Mouse (Mus musculus): Measurements from ENCODE around the gene Kcnj2. TPM values are rescaled to one million over a fixed set of nuclear protein-coding genes. Genes with fewer than 3 reads are reported as not detected.

Gene Kcnj2
- polyA plus RNA-seq (2015; fragmentation: Nextera tagmentation; extraction: Ambion mirVana): 1.6 TPM in 2 replicates

DNA sequence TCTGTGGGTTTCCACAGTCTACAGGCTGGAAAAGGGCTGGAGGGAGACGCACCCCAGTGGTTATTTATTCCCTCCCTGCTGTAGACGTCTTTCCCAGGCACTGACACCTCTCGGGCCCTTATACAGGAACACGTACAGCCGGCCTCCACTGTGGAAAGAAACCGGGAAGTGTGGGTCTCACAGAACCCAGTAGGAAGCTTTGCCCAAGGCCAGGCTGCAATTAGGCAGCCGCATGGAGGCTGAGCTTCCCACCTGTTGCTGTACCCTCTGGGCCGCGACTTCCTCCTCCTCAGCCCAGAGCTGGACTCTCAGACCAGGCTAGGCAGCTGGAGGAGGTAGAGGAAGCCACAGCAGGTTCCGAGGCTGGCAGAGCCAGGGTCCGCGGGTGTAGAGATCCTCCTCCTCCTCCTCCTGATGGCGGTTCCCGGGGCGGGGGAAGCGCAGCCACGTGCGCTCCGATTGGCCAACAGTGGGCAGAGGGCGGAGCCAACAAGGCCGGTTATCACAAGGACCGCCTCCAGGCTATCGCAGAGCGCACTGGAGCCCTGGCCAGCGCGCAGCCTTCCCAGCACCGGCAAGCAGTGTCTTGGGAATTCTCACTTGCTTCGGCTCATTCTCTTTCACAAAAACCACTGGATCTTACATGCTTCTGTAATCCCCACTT lies at the start of gene Kcnj2:
TSS of gene Kcnj2 (plus strand) at position 530 of the 664 bp plus-strand sequence.
- 0% methylated on average over 28 of the region's 28 CpGs for WGBS
- Histone ChIP-seq H3K9ac (replicated peaks; ENCODE audit: low read length) (peak within 1 kb of the TSS; percentile 74), H3K4me1 (ENCODE audit: insufficient read depth, low read length) (peaks cover 7% of the 10 kb centered on the region; the same call in 1 of the 2 replicates), H3K36me3 (ENCODE audit: insufficient read depth, low read length) (no peaks in the 10 kb centered on the region), H3K4me3 (ENCODE audit: low read length) (peak within 1 kb of the TSS; percentile 65), H3K9me3 (ENCODE audit: low read length) (no peaks in the 10 kb centered on the region), H3K4me2 (replicated peaks; ENCODE audit: low read depth, low read length) (peak within 1 kb of the TSS; percentile 96), H3K27me3 (ENCODE audit: insufficient read depth, low read length) (peaks cover 5% of the 10 kb centered on the region), H3K27ac (ENCODE audit: low read length) (peak within 1 kb of the TSS; percentile 64; the same call in 1 of the 2 replicates)
- ATAC-seq (ENCODE audit: low FRiP score, low TSS enrichment): peak; percentile 100

DNA sequence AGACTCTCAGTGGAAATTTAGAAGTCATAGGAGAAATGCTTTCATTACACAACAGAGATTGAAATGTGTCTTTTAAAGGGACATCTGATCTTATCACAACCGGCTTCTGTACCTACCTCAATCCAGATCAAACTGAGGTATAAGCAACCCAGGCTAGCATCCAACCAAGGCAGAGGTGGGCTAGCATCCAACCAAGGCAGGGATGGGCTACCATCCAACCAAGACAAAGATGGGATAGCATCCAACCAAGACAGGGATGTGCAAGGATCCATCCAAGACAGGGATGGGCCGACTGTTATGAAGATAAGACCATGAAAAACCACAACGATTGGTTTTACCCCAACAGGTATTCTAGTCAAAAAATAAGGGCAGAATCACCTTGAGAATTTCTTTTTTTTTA lies 49.8 kb upstream of the Kcnj2 start:
- 95% methylated on average over 3 of the region's 3 CpGs for WGBS
- Histone ChIP-seq H3K36me3 (ENCODE audit: insufficient read depth, low read length) (no peaks in the 10 kb centered on the region), H3K4me3 (ENCODE audit: low read length) (no peak overlapping the region), H3K4me2 (replicated peaks; ENCODE audit: low read depth, low read length) (no peak overlapping the region), H3K27me3 (ENCODE audit: insufficient read depth, low read length) (no peaks in the 10 kb centered on the region), H3K9ac (replicated peaks; ENCODE audit: low read length) (no peak overlapping the region), H3K4me1 (ENCODE audit: insufficient read depth, low read length) (no peaks in the 10 kb centered on the region), H3K27ac (ENCODE audit: low read length) (no peak overlapping the region), H3K9me3 (ENCODE audit: low read length) (no peaks in the 10 kb centered on the region)
- ATAC-seq (ENCODE audit: low FRiP score, low TSS enrichment): no peak

DNA sequence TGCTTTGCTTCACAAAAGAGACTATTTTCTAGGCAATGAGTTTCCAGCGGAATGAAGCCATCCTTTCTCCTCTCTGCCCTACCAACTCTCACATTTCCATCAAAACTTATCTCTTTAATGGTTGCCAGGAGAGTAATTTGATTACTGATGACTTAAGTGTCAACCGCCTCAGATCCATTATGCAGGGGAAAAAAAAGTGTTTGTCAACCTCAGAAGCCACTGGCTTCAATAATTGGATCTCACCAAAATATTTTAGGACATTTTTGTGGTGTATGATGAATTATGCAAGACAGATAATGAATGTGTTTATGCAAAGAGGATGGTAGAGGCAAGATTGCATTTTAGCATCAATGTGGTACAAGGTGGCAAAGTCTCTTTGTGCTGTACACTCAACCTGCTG lies 45.8 kb upstream of the Kcnj2 start:
- ATAC-seq (ENCODE audit: low FRiP score, low TSS enrichment): no peak
- Histone ChIP-seq H3K9ac (replicated peaks; ENCODE audit: low read length) (no peak overlapping the region), H3K4me3 (ENCODE audit: low read length) (no peak overlapping the region), H3K27ac (ENCODE audit: low read length) (no peak overlapping the region), H3K4me2 (replicated peaks; ENCODE audit: low read depth, low read length) (no peak overlapping the region), H3K36me3 (ENCODE audit: insufficient read depth, low read length) (no peaks in the 10 kb centered on the region), H3K9me3 (ENCODE audit: low read length) (no peaks in the 10 kb centered on the region), H3K4me1 (ENCODE audit: insufficient read depth, low read length) (no peaks in the 10 kb centered on the region), H3K27me3 (ENCODE audit: insufficient read depth, low read length) (no peaks in the 10 kb centered on the region)
- WGBS: 55% methylated on average over 2 of the region's 2 CpGs

DNA sequence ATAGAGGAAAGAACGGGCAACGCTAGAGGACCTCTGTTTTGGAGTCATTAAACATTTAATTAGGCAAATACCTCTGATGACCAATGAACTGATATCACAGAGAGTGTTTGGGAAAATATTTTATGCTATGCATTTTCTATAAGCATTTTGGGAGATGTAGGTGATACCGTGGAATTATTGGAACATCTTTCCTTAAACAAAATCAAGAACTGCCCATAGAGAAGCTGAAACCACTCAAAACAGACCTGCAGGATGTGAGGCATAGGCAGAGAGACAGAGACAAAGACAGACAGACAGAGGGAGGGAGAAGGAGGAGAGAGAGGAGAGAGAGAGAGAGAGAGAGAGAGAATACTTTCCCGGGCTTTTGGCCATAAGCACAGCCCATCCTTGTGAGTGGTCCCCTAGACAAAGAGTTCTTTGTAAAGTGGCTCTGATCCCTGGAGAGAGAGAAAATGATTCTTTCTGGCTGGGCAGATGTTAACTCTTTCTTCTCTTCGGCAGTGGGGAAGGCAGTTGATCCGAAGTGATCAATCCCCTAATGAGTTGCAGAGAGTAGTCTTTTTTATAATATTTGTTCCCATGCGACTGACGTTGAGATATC lies 43.2 kb upstream of the Kcnj2 start:
- H3K36me3 ChIP-seq (ENCODE audit: insufficient read depth, low read length): no peaks in the 10 kb centered on the region
- 66% methylated on average over 8 of the region's 8 CpGs for WGBS
- no peaks in the 10 kb centered on the region for H3K9me3 ChIP-seq (ENCODE audit: low read length)
- H3K27me3 ChIP-seq (ENCODE audit: insufficient read depth, low read length): no peaks in the 10 kb centered on the region
- H3K9ac ChIP-seq (replicated peaks; ENCODE audit: low read length): no peak overlapping the region
- H3K4me2 ChIP-seq (replicated peaks; ENCODE audit: low read depth, low read length): no peak overlapping the region
- ATAC-seq (ENCODE audit: low FRiP score, low TSS enrichment): no peak
- no peaks in the 10 kb centered on the region for H3K4me1 ChIP-seq (ENCODE audit: insufficient read depth, low read length)
- no peak overlapping the region for H3K27ac ChIP-seq (ENCODE audit: low read length)
- H3K4me3 ChIP-seq (ENCODE audit: low read length): no peak overlapping the region

DNA sequence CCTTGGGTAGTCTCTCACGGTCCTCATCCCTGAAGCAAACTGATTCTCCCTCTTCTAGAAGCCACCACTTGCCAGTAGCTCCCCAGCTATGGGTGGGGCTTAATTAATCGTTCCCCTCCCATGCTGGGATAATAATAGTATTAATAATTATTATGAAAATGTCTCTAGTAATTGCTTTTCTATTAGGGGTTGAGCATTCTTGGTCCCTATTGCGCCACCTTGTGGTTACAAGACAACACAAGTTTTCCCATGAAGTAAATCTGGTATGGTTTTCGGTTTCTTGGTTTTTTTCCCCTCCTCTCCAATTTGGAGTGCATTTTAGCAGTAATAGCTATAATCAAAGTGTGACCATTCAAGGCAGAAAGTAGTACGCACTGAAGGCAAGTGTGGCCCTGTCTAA lies 23.8 kb upstream of the Kcnj2 start:
- Histone ChIP-seq H3K36me3 (ENCODE audit: insufficient read depth, low read length) (no peaks in the 10 kb centered on the region), H3K4me3 (ENCODE audit: low read length) (no peak overlapping the region), H3K4me1 (ENCODE audit: insufficient read depth, low read length) (no peaks in the 10 kb centered on the region), H3K9me3 (ENCODE audit: low read length) (no peaks in the 10 kb centered on the region), H3K27me3 (ENCODE audit: insufficient read depth, low read length) (no peaks in the 10 kb centered on the region; the same call in 1 of the 2 replicates), H3K4me2 (replicated peaks; ENCODE audit: low read depth, low read length) (no peak overlapping the region), H3K27ac (ENCODE audit: low read length) (no peak overlapping the region), H3K9ac (replicated peaks; ENCODE audit: low read length) (no peak overlapping the region)
- no peak for ATAC-seq (ENCODE audit: low FRiP score, low TSS enrichment)
- 50% methylated on average over 5 of the region's 5 CpGs for WGBS

DNA sequence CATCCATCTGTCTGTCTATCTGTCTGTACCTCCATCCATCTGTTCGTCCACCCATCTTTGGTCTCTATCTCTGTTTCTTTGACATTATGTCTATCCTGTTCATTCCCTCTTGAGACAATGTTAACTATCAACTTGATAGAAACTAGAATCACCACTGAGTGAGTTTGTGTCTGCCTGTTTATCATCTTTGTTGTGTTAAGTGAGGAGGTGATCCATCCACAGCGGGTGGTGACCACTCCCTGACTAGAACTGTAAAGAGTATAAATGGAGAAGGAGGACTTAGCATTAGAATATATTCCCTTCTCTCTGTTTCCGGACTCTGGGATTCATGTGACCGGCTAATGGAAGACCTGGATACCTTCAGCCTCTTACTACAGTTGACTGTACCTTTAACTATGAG lies 22.7 kb upstream of the Kcnj2 start:
- ATAC-seq (ENCODE audit: low FRiP score, low TSS enrichment): no peak
- WGBS: 82% methylated on average over 4 of the region's 4 CpGs
- Histone ChIP-seq H3K9me3 (ENCODE audit: low read length) (no peaks in the 10 kb centered on the region), H3K27ac (ENCODE audit: low read length) (no peak overlapping the region), H3K4me1 (ENCODE audit: insufficient read depth, low read length) (no peaks in the 10 kb centered on the region), H3K36me3 (ENCODE audit: insufficient read depth, low read length) (no peaks in the 10 kb centered on the region), H3K4me3 (ENCODE audit: low read length) (no peak overlapping the region), H3K27me3 (ENCODE audit: insufficient read depth, low read length) (no peaks in the 10 kb centered on the region; the same call in 1 of the 2 replicates), H3K9ac (replicated peaks; ENCODE audit: low read length) (no peak overlapping the region), H3K4me2 (replicated peaks; ENCODE audit: low read depth, low read length) (no peak overlapping the region)

DNA sequence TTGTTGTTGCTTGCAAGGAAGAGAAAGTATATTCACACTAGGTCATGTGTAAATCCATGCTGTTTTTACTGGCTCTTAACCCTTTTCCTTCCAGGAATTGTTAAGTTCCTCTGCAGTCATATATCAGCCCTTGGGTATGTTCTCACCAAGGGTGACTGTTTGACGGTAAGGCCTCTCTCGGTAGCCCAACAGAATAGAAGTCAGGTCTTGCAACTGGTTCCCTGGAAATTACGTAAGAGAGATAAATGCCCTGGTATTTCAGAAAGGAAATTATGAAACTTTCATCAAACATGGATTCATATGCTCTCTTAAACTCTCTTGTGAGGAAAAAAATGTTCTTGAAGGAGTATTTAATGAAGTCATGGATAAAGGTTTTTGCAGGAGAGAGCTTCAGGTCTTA lies 11.7 kb upstream of the Kcnj2 start:
- no peaks in the 10 kb centered on the region for H3K36me3 ChIP-seq (ENCODE audit: insufficient read depth, low read length)
- no peak overlapping the region for H3K27ac ChIP-seq (ENCODE audit: low read length)
- no peaks in the 10 kb centered on the region for H3K9me3 ChIP-seq (ENCODE audit: low read length)
- no peak for ATAC-seq (ENCODE audit: low FRiP score, low TSS enrichment)
- 64% methylated on average over 3 of the region's 3 CpGs for WGBS
- no peaks in the 10 kb centered on the region for H3K4me1 ChIP-seq (ENCODE audit: insufficient read depth, low read length)
- no peak overlapping the region for H3K4me2 ChIP-seq (replicated peaks; ENCODE audit: low read depth, low read length)
- H3K9ac ChIP-seq (replicated peaks; ENCODE audit: low read length): no peak overlapping the region
- no peak overlapping the region for H3K4me3 ChIP-seq (ENCODE audit: low read length)
- H3K27me3 ChIP-seq (ENCODE audit: insufficient read depth, low read length): no peaks in the 10 kb centered on the region

DNA sequence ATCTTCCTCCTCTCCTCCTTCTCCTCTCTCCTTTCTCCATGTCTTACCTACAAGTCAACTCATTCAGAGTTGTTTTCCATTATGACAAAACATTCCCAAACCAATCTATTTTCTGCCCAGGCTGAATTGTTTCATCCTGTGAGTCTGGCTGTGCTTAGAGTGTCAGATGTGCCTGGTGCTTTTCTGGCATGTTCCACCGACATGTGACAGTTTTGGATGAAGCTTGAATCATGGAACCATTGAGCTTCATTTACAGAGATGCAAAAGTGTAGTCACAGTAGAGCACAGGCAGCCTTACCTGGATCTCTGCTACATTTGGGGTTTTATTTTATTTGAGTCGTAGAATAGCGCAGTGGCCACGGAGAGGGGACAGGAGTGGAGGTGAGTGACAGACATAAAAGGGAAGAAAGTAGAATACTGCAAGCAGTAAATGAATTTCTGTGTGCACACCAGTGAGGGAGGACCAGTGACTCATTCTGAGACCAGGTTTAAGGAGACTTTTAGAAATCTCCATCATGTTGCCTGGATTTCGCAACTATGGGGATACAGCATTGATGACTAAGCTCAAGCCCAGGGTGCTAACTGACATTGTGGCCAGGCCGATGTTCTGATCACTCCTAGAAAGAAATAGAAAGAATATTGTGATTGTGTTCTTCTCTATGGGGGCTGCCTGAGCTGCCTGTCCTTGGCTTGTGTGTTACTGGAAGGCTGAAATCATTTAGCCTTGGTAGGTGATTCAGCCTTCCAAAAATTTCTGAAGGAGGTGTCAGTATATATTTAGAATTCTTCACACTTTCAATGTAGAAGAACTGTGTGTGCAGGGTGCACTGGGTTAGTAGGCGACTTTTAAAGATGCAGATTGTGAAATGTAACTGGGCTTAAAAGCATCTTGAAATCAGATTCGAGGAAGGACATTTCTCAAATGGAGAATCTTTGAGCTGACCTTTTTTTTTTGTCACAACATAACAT lies 10.8 kb upstream of the Kcnj2 start:
- no peak overlapping the region for H3K27ac ChIP-seq (ENCODE audit: low read length)
- 0 out of 2 replicates have a peak, but pooled peaks cover 2% of the 10 kb centered on the region for H3K27me3 ChIP-seq (ENCODE audit: insufficient read depth, low read length)
- WGBS: 89% methylated on average over 8 of the region's 8 CpGs
- no peak overlapping the region for H3K4me2 ChIP-seq (replicated peaks; ENCODE audit: low read depth, low read length)
- no peaks in the 10 kb centered on the region for H3K9me3 ChIP-seq (ENCODE audit: low read length)
- H3K36me3 ChIP-seq (ENCODE audit: insufficient read depth, low read length): no peaks in the 10 kb centered on the region
- no peak overlapping the region for H3K9ac ChIP-seq (replicated peaks; ENCODE audit: low read length)
- no peak for ATAC-seq (ENCODE audit: low FRiP score, low TSS enrichment)
- no peaks in the 10 kb centered on the region for H3K4me1 ChIP-seq (ENCODE audit: insufficient read depth, low read length)
- H3K4me3 ChIP-seq (ENCODE audit: low read length): no peak overlapping the region

DNA sequence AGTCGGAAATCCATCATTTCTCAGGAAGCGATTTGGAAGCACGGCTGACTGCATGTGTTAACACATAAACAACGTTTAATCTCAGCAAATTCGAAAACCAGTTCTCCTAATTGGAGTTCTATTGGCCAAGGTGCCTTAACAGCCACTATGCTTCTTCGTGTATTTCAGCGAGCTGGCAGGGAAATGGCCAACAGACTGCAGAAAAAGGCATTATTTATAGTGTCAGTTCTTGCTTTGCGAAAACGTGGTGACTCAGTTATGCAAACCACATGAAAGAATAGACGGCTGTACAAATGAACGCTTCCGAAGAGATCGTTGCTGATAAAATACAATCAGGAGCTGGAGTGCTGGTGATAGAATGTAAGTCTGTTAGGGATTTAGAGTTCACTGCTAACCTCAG lies 9.9 kb upstream of the Kcnj2 start:
- no peak overlapping the region for H3K4me2 ChIP-seq (replicated peaks; ENCODE audit: low read depth, low read length)

More for the DNA sequence above, 9.9 kb upstream of the Kcnj2 start:
- Histone ChIP-seq H3K27me3 (ENCODE audit: insufficient read depth, low read length) (0 out of 2 replicates have a peak, but pooled peaks cover 3% of the 10 kb centered on the region), H3K4me1 (ENCODE audit: insufficient read depth, low read length) (no peaks in the 10 kb centered on the region), H3K27ac (ENCODE audit: low read length) (no peak overlapping the region), H3K4me3 (ENCODE audit: low read length) (no peak overlapping the region), H3K9ac (replicated peaks; ENCODE audit: low read length) (no peak overlapping the region), H3K9me3 (ENCODE audit: low read length) (no peaks in the 10 kb centered on the region), H3K36me3 (ENCODE audit: insufficient read depth, low read length) (no peaks in the 10 kb centered on the region)
- WGBS: 55% methylated on average over 13 of the region's 13 CpGs
- no peak for ATAC-seq (ENCODE audit: low FRiP score, low TSS enrichment)
